Mouse (Mus musculus) ovary, postnatal 36 days (tissue): Measurements from ENCODE around the gene Kcnh1.

Experiments
- DNase-seq: peaks from one replicate; pipeline ENCODE4 v3.0.0; 2022; ENCODE audit warnings: low spot score, mixed read lengths

The Kcnh1 gene

GRCm38 (mm10) chr1:192463732-192464131 lies 273.2 kb downstream of the Kcnh1 start:
- DNase-seq: no peak

DNA sequence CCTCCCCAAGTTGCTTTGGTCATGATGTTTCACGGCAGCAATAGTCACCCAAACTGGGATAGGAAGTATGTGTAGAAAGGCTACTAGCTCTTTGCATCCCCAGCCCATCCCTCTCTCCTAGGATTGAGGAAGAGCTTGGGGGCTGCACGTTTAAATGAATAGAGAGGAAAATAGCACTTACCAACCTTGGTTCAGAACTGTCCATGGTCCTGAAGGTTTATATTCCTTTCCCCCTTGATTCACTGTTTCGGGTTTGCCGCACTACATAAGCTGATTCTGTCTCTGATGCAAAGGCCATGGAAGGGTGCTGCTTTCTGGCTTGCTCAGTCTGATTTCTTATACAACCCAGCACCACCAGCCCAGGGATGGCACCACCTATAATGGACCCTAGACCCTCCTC lies 281.8 kb downstream of the Kcnh1 start:
- no peak for DNase-seq

GRCm38 (mm10) chr1:192473134-192473533 lies 282.6 kb downstream of the Kcnh1 start:
- no peak for DNase-seq

DNA sequence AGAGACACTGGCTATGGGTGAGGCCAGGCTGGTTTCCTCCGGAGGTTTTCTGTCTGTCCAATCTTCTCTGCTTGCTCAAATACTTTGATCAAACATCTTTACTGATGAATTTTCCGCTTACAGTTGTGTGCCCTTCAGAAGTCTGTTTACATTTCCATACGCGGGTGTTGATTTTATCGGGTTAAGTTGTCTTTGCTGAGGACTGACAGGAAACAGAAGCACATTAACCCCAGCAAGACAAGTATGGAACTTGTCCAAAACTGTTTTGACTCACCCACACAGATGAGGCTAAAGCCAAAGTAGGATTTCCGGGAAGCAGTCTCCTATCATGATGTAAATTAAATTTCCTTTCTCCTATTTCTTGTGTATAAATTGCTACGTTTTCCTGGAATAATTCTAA lies 286.1 kb downstream of the Kcnh1 start:
- DNase-seq: no peak

- DNase-seq: no peak
Observed at GRCm38 (mm10) chr1:192477556-192477955, 287.0 kb downstream of the Kcnh1 start.

GRCm38 (mm10) chr1:192478176-192478575 lies 287.6 kb downstream of the Kcnh1 start:
- DNase-seq: no peak

DNA sequence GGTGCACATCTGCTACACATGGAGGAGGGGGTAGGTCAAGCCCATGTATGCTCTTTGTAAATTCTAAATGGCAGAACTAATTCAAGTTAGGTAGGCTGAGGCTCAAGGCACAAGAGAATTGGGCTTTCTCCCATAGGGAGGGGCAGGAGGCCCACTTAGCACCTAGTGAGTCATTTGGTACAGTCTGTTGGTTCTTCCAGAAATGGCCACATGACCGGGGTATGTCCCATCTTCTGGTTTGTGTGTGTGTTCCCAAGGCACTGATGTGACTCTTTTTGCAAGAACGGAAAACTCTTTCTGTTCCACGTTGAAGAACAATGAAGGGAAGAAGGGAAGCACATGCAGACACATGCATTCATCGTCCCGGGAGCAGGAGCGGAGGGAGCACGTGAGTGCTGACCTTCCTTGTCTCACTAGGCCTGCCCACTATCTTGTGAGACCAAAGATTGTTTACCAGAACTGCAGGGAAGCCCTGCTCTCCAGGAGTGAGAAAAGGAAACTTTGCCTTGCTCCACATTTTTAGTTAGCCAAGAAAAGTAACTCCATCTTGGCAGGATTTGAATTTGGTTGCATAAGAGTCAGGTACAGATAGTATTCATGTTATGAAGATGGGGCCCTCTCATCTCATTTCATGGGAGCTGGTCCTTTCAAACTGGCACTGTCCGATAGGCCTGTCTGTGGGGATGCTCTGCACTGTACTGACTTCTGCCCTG lies 289.7 kb downstream of the Kcnh1 start:
- DNase-seq: no peak

- DNase-seq: no peak
Observed at GRCm38 (mm10) chr1:192481446-192481845, 290.9 kb downstream of the Kcnh1 start.

DNA sequence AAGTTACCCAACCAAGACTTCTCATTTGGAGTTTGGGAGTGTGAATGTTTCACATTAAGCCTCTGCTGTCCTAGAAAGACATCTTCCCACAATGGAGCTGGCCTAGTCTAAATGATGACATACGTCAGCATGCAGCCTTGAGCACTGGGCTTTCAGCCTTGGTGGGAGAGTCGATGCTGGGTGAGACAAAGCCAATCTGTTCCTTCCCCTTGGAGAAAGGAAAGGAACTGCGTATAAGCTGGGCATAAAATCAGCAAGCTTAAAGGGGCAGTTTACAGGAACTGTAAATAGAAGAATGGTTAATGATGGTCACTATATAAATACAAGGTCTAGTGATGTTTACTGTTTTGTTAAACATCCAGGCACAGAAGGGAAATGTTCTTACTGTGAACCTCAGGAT lies 294.5 kb downstream of the Kcnh1 start:
- no peak for DNase-seq

GRCm38 (mm10) chr1:192487571-192487970 lies 297.0 kb downstream of the Kcnh1 start:
- DNase-seq: no peak

DNA sequence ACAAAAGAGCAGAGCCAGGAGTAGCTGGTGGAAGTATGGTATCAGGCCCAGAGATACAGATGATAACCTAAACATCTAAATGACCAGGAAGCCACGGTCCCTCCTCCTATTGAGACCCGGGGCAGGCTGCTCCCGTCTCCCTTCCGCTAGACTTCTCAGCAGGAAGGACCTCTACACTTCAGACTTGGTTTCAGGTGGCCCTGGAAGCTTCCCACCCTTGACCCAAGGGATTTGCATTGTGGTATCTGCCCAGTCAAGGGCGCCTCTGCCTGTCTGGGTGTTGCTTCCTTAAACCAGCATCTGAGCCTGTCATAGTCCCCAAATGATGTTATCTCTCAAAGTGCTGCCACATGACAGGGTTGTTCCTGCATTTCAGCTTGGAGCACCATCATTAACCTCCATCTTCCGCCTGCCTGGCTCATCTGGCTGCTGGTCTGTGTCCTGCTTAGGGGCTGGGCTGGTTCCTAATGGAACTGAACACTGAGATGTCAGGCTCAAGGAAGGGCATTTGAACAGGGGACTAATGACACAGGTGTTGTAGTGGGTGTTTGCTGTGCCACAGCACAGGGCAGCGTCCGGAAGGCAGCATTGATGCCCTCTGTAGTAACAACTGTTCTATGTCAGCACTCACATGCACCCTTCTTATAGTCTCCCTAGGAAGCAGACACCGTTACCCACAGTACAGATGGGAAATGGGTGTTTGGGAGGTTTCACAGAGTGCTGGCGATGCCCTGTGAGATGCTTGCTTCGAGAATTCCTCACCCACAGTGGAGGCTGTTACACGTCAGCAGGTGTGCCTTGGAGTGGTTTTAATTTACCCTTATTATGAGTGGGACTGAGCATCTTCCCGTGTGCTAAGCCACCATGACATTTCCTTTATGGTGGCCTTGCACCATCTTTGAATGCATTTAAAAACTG lies 299.6 kb downstream of the Kcnh1 start:
- no peak for DNase-seq

- DNase-seq: no peak
Observed at GRCm38 (mm10) chr1:192497505-192497904, 306.9 kb downstream of the Kcnh1 start.

GRCm38 (mm10) chr1:192502016-192502415 lies 311.4 kb downstream of the Kcnh1 start:
- DNase-seq: no peak

DNA sequence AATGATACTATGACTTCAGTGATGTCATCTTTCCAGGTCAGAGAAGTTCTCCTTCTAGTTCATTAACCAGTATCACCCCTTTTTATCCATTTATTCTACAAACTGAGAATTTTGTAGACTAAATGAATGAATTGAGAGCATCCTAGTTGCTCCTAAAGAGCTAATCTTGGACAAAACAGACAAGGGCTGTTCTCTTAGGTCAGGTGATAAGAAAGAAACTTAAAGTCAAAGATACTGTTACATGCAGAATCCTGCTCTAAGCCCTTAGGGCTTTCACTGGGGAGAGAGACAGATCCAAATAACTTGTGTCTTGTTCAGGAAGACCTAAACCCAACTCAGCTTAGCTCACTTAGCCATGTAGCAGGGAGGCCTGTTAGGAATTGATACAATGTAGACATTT lies 312.3 kb downstream of the Kcnh1 start:
- DNase-seq: no peak

DNA sequence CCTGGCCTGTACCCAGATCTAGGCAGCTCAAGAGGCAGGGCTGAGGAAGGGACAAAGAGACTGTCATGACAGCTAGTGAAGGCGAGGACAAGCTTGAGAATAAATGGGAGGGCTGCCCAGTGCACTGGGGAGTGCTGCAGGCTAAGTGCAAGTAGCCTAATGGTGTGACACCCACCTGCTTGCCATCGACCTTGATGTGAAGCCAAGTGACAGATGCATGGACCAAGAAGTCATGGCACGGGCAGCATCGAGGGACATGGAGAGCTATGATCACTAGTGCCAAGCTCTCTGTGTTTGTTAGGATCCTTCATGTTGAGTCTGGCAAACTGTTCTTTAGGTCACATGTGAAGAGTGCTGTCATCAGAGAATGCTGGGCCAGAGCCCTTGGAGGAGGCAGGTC lies 313.1 kb downstream of the Kcnh1 start:
- DNase-seq: no peak

GRCm38 (mm10) chr1:192512821-192513220 lies 322.2 kb downstream of the Kcnh1 start:
- DNase-seq: no peak

GRCm38 (mm10) chr1:192515373-192515772 lies 324.8 kb downstream of the Kcnh1 start:
- DNase-seq: no peak

- no peak for DNase-seq
Observed at GRCm38 (mm10) chr1:192519713-192520112, 329.1 kb downstream of the Kcnh1 start.

GRCm38 (mm10) chr1:192520836-192521435 lies 330.4 kb downstream of the Kcnh1 start:
- DNase-seq: no peak

GRCm38 (mm10) chr1:192522376-192523178 lies 332.0 kb downstream of the Kcnh1 start:
- no peak for DNase-seq

GRCm38 (mm10) chr1:192525711-192526350 lies 335.3 kb downstream of the Kcnh1 start:
- no peak for DNase-seq
